Mouse (Mus musculus): ENCODE data around the gene Stat1.

The Stat1 gene

GRCm38 (mm10) chr1:52131787-52132377 lies 12.6 kb downstream of the Stat1 start:
- DNase-seq (ENCODE audit: low read depth, low spot score), result no peak

- DNase-seq (ENCODE audit: low read depth, low spot score), result no peak
These were observed 14.0 kb downstream of the Stat1 start for GRCm38 (mm10) chr1:52133254-52133653.

- no peak for DNase-seq (ENCODE audit: low read depth, low spot score)
These were observed 18.1 kb downstream of the Stat1 start for GRCm38 (mm10) chr1:52137292-52137691.

DNA sequence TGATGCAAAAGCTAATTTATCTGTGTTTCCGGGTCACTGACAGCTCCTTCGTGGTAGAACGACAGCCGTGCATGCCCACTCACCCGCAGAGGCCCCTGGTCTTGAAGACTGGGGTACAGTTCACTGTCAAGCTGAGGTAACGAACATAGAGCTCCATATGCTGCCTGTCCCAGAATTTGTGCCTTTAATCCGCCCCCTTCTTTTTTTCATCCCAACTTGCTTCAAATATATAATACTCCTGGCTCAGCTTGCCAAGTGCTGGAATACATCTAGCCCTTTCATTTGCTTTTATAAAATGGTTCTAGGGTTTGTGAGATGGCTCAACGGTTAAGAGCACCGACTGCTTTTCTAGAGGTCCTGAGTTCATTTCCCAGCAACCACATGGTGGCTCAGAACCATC lies 21.3 kb downstream of the Stat1 start:
- DNase-seq (ENCODE audit: low read depth, low spot score), result peak; percentile 75

GRCm38 (mm10) chr1:52141482-52141881 lies 22.2 kb downstream of the Stat1 start:
- no peak for DNase-seq (ENCODE audit: low read depth, low spot score)

- no peak for DNase-seq (ENCODE audit: low read depth, low spot score)
These were observed 22.9 kb downstream of the Stat1 start for GRCm38 (mm10) chr1:52142117-52142516.

DNA sequence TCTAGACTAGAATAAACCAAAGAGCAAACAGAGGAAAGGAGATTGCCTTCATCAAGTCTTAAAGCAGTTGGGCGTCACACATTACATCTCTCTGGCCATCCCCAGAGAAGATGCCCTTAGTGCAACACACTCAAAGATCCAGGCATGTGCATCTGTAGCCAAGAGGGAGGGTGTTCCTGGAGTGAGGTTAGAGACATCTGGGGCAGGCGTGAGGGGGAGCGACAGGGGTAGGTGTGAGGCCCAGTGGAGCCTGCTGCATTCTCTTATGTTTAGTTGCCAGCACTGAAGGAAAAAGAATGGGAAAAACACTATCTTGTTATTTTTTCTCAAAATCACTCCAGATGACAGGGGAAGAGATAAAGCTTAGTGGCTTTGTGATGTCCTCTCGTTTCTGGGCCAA lies 24.0 kb downstream of the Stat1 start:
- DNase-seq (ENCODE audit: low read depth, low spot score), result no peak

- no peak for DNase-seq (ENCODE audit: low read depth, low spot score)
These were observed 24.4 kb downstream of the Stat1 start for GRCm38 (mm10) chr1:52143596-52144156.

DNA sequence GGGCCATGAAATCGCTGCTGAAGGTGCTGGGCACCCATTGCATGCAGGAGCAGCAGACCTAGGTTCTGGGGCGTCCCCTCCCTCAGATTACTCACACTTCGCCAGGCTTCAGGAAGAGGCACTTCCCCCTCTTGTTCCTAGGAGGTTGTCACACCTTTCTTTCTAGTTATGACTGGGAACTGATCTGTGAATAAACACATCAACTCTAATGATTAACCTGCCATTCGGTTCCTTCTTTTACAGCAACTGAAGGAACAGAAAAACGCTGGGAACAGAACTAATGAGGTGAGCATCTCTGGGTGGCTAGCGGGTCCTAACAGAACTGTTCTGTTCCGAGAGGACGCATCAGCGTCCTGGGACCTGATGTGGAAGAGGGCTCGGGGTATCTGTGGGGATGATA lies 25.7 kb downstream of the Stat1 start:
- DNase-seq (ENCODE audit: low read depth, low spot score), result no peak

DNA sequence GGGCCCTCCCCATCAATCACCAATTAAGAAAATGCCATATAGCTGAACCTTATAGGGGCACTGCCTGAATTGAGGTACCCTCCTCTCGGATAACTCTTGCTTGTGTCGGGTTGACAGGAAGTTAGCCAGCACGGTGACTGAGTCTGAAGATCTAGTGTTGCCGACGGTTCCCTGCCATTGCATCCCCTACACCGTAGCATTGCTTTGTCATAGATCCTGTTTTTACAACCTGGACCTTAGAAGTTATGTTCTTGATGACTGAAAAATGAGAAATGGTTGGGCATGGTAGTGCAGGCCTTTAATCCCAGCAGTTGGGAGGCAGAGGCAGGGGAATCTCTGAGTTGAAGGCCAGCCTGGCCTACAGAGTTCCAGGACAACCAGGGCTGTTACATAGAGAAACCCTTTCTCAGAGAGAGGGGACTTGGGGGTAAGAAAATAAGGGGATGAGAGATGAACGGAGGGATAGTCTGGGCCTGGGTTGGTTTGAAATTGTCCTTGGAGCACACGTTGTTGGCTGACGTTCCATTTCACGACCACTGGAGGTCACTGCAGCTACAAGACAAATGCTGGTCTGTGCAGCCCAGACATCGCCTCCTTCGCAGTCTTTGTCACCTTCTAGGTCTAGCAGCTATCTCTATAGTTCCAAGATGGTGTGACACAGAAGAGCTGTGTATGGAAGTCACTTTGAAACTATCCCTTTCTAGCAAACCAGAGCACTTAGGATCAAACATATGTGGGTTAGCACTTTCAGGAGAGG lies 27.2 kb downstream of the Stat1 start:
- peak; percentile 63 for DNase-seq (ENCODE audit: low read depth, low spot score)

GRCm38 (mm10) chr1:52147431-52147830 lies 28.2 kb downstream of the Stat1 start:
- DNase-seq (ENCODE audit: low read depth, low spot score), result no peak

DNA sequence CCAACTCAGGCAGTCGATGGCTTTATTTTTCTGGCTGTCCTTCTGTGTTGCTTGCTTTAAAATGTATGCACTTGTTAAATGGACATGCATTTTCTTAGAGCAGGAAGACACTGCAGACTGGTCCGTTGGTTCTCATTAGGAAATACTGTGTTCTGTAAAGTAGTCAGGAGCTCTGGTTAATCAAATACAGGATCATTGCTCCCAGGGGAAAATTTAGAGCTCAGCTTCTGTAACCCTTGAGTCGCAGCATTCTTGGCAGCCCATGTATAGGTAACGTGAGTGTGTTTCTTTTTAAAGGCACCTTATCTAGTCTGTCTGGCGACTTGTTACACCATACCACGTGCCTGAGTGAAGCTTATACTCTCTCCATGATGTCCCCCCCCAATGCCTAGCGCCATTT lies 28.9 kb downstream of the Stat1 start:
- DNase-seq (ENCODE audit: low read depth, low spot score), result no peak

DNA sequence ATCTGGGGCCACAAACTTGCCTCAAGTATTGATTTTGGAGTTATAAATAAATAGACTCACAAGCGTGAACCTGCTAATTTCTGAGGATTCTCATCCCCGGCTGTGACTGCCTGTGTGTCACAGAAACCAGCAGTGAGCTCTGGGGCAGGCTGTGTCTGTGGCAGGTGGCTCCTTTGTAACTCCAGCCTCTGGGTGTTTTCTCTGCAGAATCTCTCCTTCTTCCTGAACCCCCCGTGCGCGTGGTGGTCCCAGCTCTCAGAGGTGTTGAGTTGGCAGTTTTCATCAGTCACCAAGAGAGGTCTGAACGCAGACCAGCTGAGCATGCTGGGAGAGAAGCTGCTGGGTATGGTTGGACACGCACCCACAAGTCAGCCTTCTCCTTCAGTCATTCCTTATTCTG lies 29.5 kb downstream of the Stat1 start:
- no peak for DNase-seq (ENCODE audit: low read depth, low spot score)

GRCm38 (mm10) chr1:52149934-52150346 lies 30.7 kb downstream of the Stat1 start:
- DNase-seq (ENCODE audit: low read depth, low spot score), result peak; percentile 81

GRCm38 (mm10) chr1:52150676-52151075 lies 31.4 kb downstream of the Stat1 start:
- DNase-seq (ENCODE audit: low read depth, low spot score), result no peak

GRCm38 (mm10) chr1:52151166-52151565 lies 31.9 kb downstream of the Stat1 start:
- DNase-seq (ENCODE audit: low read depth, low spot score), result no peak

DNA sequence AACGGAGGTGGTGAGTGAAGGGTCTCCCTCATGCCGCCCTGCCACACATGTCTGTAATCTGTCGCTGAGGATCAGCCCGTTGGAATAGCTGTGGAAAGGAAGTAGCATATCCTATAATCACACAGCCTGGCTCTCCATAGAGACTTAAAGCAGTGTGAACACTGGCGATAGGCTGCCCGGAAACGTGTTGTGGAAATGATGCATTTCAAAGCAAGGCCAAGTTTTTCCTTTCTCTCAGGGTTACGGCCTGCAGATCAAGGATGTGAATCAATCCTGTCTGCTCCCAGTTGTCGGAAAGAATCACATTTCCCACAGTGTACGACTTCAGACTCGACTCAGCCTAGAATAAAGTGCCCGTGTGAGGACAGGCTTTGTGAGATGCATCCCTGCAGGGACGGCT lies 33.1 kb downstream of the Stat1 start:
- DNase-seq (ENCODE audit: low read depth, low spot score), result no peak

DNA sequence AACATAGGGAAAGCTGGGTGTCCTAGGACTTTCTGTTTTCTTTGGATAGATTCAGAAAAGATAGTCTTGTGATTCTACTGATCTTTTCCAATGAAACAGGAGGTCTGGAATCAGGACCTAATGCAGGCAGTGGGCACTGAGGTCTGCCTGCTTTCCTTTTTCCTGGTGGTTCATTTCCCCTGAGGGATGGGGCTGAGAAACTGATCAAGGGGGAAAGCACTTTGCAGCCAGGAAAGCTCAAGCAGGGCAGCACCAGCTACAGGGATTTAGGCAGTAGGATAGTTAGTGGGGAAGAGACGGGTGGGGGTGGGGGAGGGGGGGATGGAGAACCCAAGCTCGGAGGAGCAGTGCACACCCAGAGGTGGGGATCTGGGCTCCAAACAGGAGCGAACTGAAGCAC lies 33.7 kb downstream of the Stat1 start:
- no peak for DNase-seq (ENCODE audit: low read depth, low spot score)

- no peak for DNase-seq (ENCODE audit: low read depth, low spot score)
These were observed 35.6 kb downstream of the Stat1 start for GRCm38 (mm10) chr1:52154890-52155289.

GRCm38 (mm10) chr1:52156351-52156750 lies 37.1 kb downstream of the Stat1 start:
- peak; percentile 71 for DNase-seq (ENCODE audit: low read depth, low spot score)

- DNase-seq (ENCODE audit: low read depth, low spot score), result no peak
These were observed 38.8 kb downstream of the Stat1 start for GRCm38 (mm10) chr1:52158040-52158439.

- peak; percentile 77 for DNase-seq (ENCODE audit: low read depth, low spot score)
These were observed 39.5 kb downstream of the Stat1 start for GRCm38 (mm10) chr1:52158490-52159381.

Data from telencephalon, adult 2 months (tissue).